Mouse (Mus musculus) cerebellum, adult 2 months (tissue): ENCODE data around the gene Wdfy2.

Experiments
- CTCF ChIP-seq: fragments of 200-500 bp; IDR thresholded peaks from 2 replicates; pipeline ENCODE4 v1.5.1; 2011; ENCODE audit warnings: low read depth, mild to moderate bottlenecking, control low read depth, low read length, moderate library complexity, borderline replicate concordance; ENCODE audit not compliant: insufficient read depth
- POLR2A ChIP-seq: fragments of 200-500 bp; IDR thresholded peaks from 2 replicates; pipeline ENCODE4 v1.6.1; 2011; ENCODE audit warnings: low read length, control low read depth, borderline replicate concordance; ENCODE audit not compliant: insufficient read depth

- TF ChIP-seq CTCF, result 0 out of 2 replicates have a peak, but pooled peaks have one; percentile 8
- no peak for TF ChIP-seq POLR2A
These were observed 44.7 kb downstream of the Wdfy2 start for GRCm38 (mm10) chr14:62882061-62882614.
